Mouse (Mus musculus): ENCODE results near the gene Fbxw10.

Fbxw10 gene

GRCm38 (mm10) chr11:62846961-62847654, at the start of gene Fbxw10:
TSS of gene Fbxw10 (plus strand) at chr11:62847069.
- DNase-seq = peak; percentile 5

GRCm38 (mm10) chr11:62804119-62804518, 42.8 kb upstream of the Fbxw10 start:
- DNase-seq = no peak

GRCm38 (mm10) chr11:62807965-62808364, 38.9 kb upstream of the Fbxw10 start:
- DNase-seq = no peak

GRCm38 (mm10) chr11:62809201-62809600, 37.7 kb upstream of the Fbxw10 start:
- DNase-seq = peak; percentile 15

GRCm38 (mm10) chr11:62812268-62812667, 34.6 kb upstream of the Fbxw10 start:
- no peak for DNase-seq

- no peak for DNase-seq
Measured at GRCm38 (mm10) chr11:62813497-62813896, 33.4 kb upstream of the Fbxw10 start.

GRCm38 (mm10) chr11:62813970-62814624, 32.8 kb upstream of the Fbxw10 start:
- no peak for DNase-seq

GRCm38 (mm10) chr11:62814625-62815024, 32.2 kb upstream of the Fbxw10 start:
- DNase-seq = no peak

GRCm38 (mm10) chr11:62815438-62815837, 31.4 kb upstream of the Fbxw10 start:
- no peak for DNase-seq

- DNase-seq = no peak
Measured at GRCm38 (mm10) chr11:62816591-62816990, 30.3 kb upstream of the Fbxw10 start.

GRCm38 (mm10) chr11:62819059-62819686, 27.7 kb upstream of the Fbxw10 start:
- DNase-seq = no peak

GRCm38 (mm10) chr11:62820059-62820541, 26.8 kb upstream of the Fbxw10 start, which contains the start of gene Trim16:
TSS of gene Trim16 (plus strand) at chr11:62820231.
- DNase-seq = peak; percentile 27

- DNase-seq = no peak
Measured at GRCm38 (mm10) chr11:62820661-62821437, 26.0 kb upstream of the Fbxw10 start.

GRCm38 (mm10) chr11:62821893-62822292, 25.0 kb upstream of the Fbxw10 start:
- no peak for DNase-seq

GRCm38 (mm10) chr11:62824211-62824610, 22.7 kb upstream of the Fbxw10 start:
- no peak for DNase-seq

GRCm38 (mm10) chr11:62825222-62826105, 21.4 kb upstream of the Fbxw10 start:
- DNase-seq = no peak

- DNase-seq = no peak
Measured at GRCm38 (mm10) chr11:62826106-62826733, 20.6 kb upstream of the Fbxw10 start.

- DNase-seq = no peak
Measured at GRCm38 (mm10) chr11:62827135-62827534, 19.7 kb upstream of the Fbxw10 start.

GRCm38 (mm10) chr11:62827911-62828310, 19.0 kb upstream of the Fbxw10 start:
- no peak for DNase-seq

GRCm38 (mm10) chr11:62830387-62830786, 16.5 kb upstream of the Fbxw10 start:
- no peak for DNase-seq

GRCm38 (mm10) chr11:62831906-62832305, 15.0 kb upstream of the Fbxw10 start:
- DNase-seq = no peak

Data from cerebellum, adult 9-10 months (tissue).